Mouse (Mus musculus): ENCODE results near the gene Rbfox2.
A peak's percentile ranks its signal among the peaks of the same experiment; 100 is the strongest.

Rbfox2 gene

GRCm38 (mm10) chr15:77225274-77225673 lies 81.5 kb downstream of the Rbfox2 start:
- no peak for DNase-seq

GRCm38 (mm10) chr15:77220833-77221232 lies 86.0 kb downstream of the Rbfox2 start:
- no peak for DNase-seq

GRCm38 (mm10) chr15:77220137-77220536 lies 86.7 kb downstream of the Rbfox2 start:
- no peak for DNase-seq

GRCm38 (mm10) chr15:77219571-77219970 lies 87.2 kb downstream of the Rbfox2 start:
- no peak for DNase-seq

- no peak for DNase-seq
Observed at GRCm38 (mm10) chr15:77218007-77218406, 88.8 kb downstream of the Rbfox2 start.

- DNase-seq, result no peak
Observed at GRCm38 (mm10) chr15:77217523-77217922, 89.3 kb downstream of the Rbfox2 start.

- no peak for DNase-seq
Observed at GRCm38 (mm10) chr15:77216704-77217103, 90.1 kb downstream of the Rbfox2 start.

- DNase-seq, result no peak
Observed at GRCm38 (mm10) chr15:77215178-77215800, 91.5 kb downstream of the Rbfox2 start.

GRCm38 (mm10) chr15:77214410-77215107 lies 92.2 kb downstream of the Rbfox2 start:
- no peak for DNase-seq

GRCm38 (mm10) chr15:77213829-77214228 lies 93.0 kb downstream of the Rbfox2 start:
- DNase-seq, result no peak

- DNase-seq, result no peak
Observed at GRCm38 (mm10) chr15:77212818-77213217, 94.0 kb downstream of the Rbfox2 start.

- no peak for DNase-seq
Observed at GRCm38 (mm10) chr15:77212217-77212757, 94.5 kb downstream of the Rbfox2 start.

- DNase-seq, result no peak
Observed at GRCm38 (mm10) chr15:77206996-77207395, 99.8 kb downstream of the Rbfox2 start.

GRCm38 (mm10) chr15:77204951-77205350 lies 101.9 kb downstream of the Rbfox2 start:
- no peak for DNase-seq

- no peak for DNase-seq
Observed at GRCm38 (mm10) chr15:77203255-77203981, 103.4 kb downstream of the Rbfox2 start.

- no peak for DNase-seq
Observed at GRCm38 (mm10) chr15:77202881-77203254, 103.9 kb downstream of the Rbfox2 start.

- no peak for DNase-seq
Observed at GRCm38 (mm10) chr15:77202223-77202622, 104.6 kb downstream of the Rbfox2 start.

- no peak for DNase-seq
Observed at GRCm38 (mm10) chr15:77196827-77197226, 110.0 kb downstream of the Rbfox2 start.

GRCm38 (mm10) chr15:77196001-77196400 lies 110.8 kb downstream of the Rbfox2 start:
- no peak for DNase-seq

- DNase-seq, result peak; percentile 26
Observed at GRCm38 (mm10) chr15:77192154-77192935, 114.5 kb downstream of the Rbfox2 start.

- no peak for DNase-seq
Observed at GRCm38 (mm10) chr15:77186096-77186495, 120.7 kb downstream of the Rbfox2 start.

GRCm38 (mm10) chr15:77185614-77186013 lies 121.2 kb downstream of the Rbfox2 start:
- DNase-seq, result no peak

- DNase-seq, result no peak
Observed at GRCm38 (mm10) chr15:77182800-77183199, 124.0 kb downstream of the Rbfox2 start.

All from right cerebral cortex, postnatal 25 days (tissue).